Mouse (Mus musculus): ENCODE measurements around the gene Caprin1.

DNA sequence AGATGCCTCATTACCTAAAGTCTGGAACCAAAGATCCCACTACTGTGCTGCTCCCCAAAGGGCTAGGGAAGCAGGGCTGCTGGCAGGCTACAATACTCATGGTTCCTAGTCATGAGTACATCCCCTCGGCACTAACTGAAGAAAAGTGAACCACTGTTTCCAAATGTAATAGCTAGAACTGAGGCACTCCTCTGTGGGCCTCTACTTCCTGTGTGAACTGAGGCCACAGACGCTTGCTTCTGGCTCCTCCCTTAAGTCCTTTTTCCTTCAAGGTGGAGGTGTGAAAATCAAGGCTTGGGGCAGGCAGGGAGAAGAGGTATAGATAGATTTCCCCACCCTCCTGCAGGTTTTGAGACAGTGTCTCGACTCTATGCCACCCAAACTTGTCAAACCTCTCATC lies 42.8 kb downstream of the Caprin1 start:
- TF ChIP-seq CTCF (IDR thresholded peaks at IDR 0.05; ENCODE audit: borderline replicate concordance, extremely low read depth, insufficient read depth, insufficient read length) (no peak), POLR2A (IDR thresholded peaks at IDR 0.05; ENCODE audit: borderline replicate concordance, extremely low read depth, insufficient read depth, insufficient read length, poor library complexity, severe bottlenecking) (no peak)

Data from brain, embryonic 14.5 days (tissue).